Mouse (Mus musculus) cerebellum, adult 18-20 months (tissue): ENCODE results near the gene Krt18.
A peak's percentile ranks its signal among the peaks of the same experiment; 100 is the strongest.
"Not testable (repeated sequence)": the region's sequence is repeated elsewhere in the genome, so short reads cannot be mapped to it uniquely, and the experiment has no call there.

Source experiments
- DNase-seq, 2 experiments: peaks; one replicate each; pipeline ENCODE4 v3.0.0; 2021

Krt18 gene

GRCm38 (mm10) chr15:102028040-102028439 lies at the start of gene Krt18:
Gene Krt18 (plus strand): TSS chr15:102028180.
- DNase-seq, result no peak

GRCm38 (mm10) chr15:101980849-101981248 lies 47.1 kb upstream of the Krt18 start:
- DNase-seq, result no peak

GRCm38 (mm10) chr15:101983315-101983948 lies 44.5 kb upstream of the Krt18 start:
- DNase-seq, result no peak

GRCm38 (mm10) chr15:101983949-101984601 lies 43.9 kb upstream of the Krt18 start:
- peak; percentile 73 to 80 for DNase-seq

GRCm38 (mm10) chr15:101984746-101985145 lies 43.2 kb upstream of the Krt18 start:
- no peak for DNase-seq

- DNase-seq, result peak; percentile 70 to 83
These were observed 39.9 kb upstream of the Krt18 start for GRCm38 (mm10) chr15:101988119-101988518.

GRCm38 (mm10) chr15:101988714-101989113 lies 39.3 kb upstream of the Krt18 start:
- DNase-seq, result no peak

- no peak for DNase-seq
These were observed 37.0 kb upstream of the Krt18 start for GRCm38 (mm10) chr15:101990946-101991345.

GRCm38 (mm10) chr15:101994365-101994764 lies 33.6 kb upstream of the Krt18 start:
- DNase-seq, result no peak

- DNase-seq, result no peak
These were observed 32.3 kb upstream of the Krt18 start for GRCm38 (mm10) chr15:101995484-101996236.

GRCm38 (mm10) chr15:101996450-101997078 lies 31.4 kb upstream of the Krt18 start:
- not testable (repeated sequence) for DNase-seq

- no peak for DNase-seq
These were observed 28.8 kb upstream of the Krt18 start for GRCm38 (mm10) chr15:101999156-101999555.

GRCm38 (mm10) chr15:101999676-102000335 lies 28.2 kb upstream of the Krt18 start:
- no peak for DNase-seq

GRCm38 (mm10) chr15:102002646-102003488 lies 25.1 kb upstream of the Krt18 start:
- DNase-seq, result no peak

- DNase-seq, result no peak
These were observed 24.5 kb upstream of the Krt18 start for GRCm38 (mm10) chr15:102003516-102003915.

- DNase-seq, result no peak
These were observed 23.8 kb upstream of the Krt18 start, which contains the start of gene Krt8 for GRCm38 (mm10) chr15:102004189-102004588. Gene Krt8 (minus strand): TSS chr15:102004482.

- no peak for DNase-seq
These were observed 22.7 kb upstream of the Krt18 start for GRCm38 (mm10) chr15:102005290-102005689.

- DNase-seq, result no peak
These were observed 21.7 kb upstream of the Krt18 start for GRCm38 (mm10) chr15:102006317-102006716.

- no peak for DNase-seq
These were observed 20.6 kb upstream of the Krt18 start for GRCm38 (mm10) chr15:102007097-102008069.

- DNase-seq, result no peak
These were observed 17.3 kb upstream of the Krt18 start for GRCm38 (mm10) chr15:102010569-102011245.
